Mouse (Mus musculus) liver, adult 2 months (tissue): Measurements from ENCODE around the gene Nol4l. TPM values are rescaled to one million over a fixed set of nuclear protein-coding genes. Genes with fewer than 3 reads are reported as not detected.
A peak's percentile ranks its signal among the peaks of the same experiment; 100 is the strongest.

Experiments
- DNase-seq: peaks from one replicate; pipeline ENCODE4 v3.0.0-alpha.2; 2011; ENCODE audit warnings: low read depth, low spot score; ENCODE audit errors: extremely low read depth
- H3K27ac ChIP-seq: fragments of 200-500 bp; replicated peaks from 2 replicates; pipeline ENCODE4 v1.5.1; 2012; ENCODE audit warnings: low read depth, mild to moderate bottlenecking, control low read depth, inconsistent platforms, low read length; ENCODE audit not compliant: insufficient read depth
- H3K27me3 ChIP-seq: fragments of 200-500 bp; 2 replicates; pipeline ENCODE4 v1.6.1; 2012; ENCODE audit warnings: mild to moderate bottlenecking, moderate library complexity, low read length, inconsistent platforms; ENCODE audit not compliant: control insufficient read depth, insufficient read depth
- H3K36me3 ChIP-seq: fragments of 200-500 bp; 2 replicates; pipeline ENCODE4 v1.6.1; 2012; ENCODE audit warnings: low read length, inconsistent platforms; ENCODE audit not compliant: control insufficient read depth, insufficient read depth
- H3K4me1 ChIP-seq: fragments of 200-500 bp; 2 replicates; pipeline ENCODE4 v1.6.1; 2011; ENCODE audit warnings: low read length; ENCODE audit not compliant: control insufficient read depth, insufficient read depth
- H3K4me3 ChIP-seq: fragments of 200-500 bp; 2 replicates; pipeline ENCODE4 v1.5.1; 2011; ENCODE audit warnings: low read depth, mild to moderate bottlenecking, control low read depth, low read length, moderate library complexity; ENCODE audit not compliant: insufficient read depth
- H3K79me2 ChIP-seq: fragments of 200-500 bp; 2 replicates; pipeline ENCODE4 v1.6.1; 2012; ENCODE audit warnings: inconsistent platforms, mild to moderate bottlenecking, low read length, moderate library complexity; ENCODE audit not compliant: control insufficient read depth, insufficient read depth
- H3K9ac ChIP-seq: fragments of 200-500 bp; 2 replicates; pipeline ENCODE4 v1.6.1; 2012; ENCODE audit warnings: low read depth, mild to moderate bottlenecking, control low read depth, inconsistent platforms, low read length
- CTCF ChIP-seq: fragments of 200-500 bp; IDR thresholded peaks from 2 replicates; pipeline ENCODE4 v1.5.1; 2011; ENCODE audit warnings: low read depth, low read length, control low read depth
- POLR2A ChIP-seq: fragments of 200-500 bp; IDR thresholded peaks from 2 replicates; pipeline ENCODE4 v1.6.1; 2011; ENCODE audit warnings: low read length, control low read depth; ENCODE audit not compliant: insufficient read depth; ENCODE audit errors: extremely low read depth
- WGBS: fragments of 180-500 bp; shearing (Covaris S2); methylation state at CpG from one replicate; pipeline ENCODE4 v1.1.7; 2018; 5-methylcytosine and 5-hydroxymethylcytosine counted together
- polyA plus RNA-seq: library from polyadenylated mRNA; depleted of rRNA; stranded (reverse); fragments of >200 nt; gene quantifications from 2 replicates; pipeline ENCODE4 v1.2.3, GENCODE M21; 2012
- total RNA-seq: library from RNA; depleted of rRNA; stranded (reverse); fragments of >200 nt; gene quantifications from 2 replicates; pipeline ENCODE4 v1.2.3, GENCODE M21; 2014

The Nol4l gene
- total and polyA plus RNA-seq, 2 experiments, result 0.18 to 0.80 TPM

DNA sequence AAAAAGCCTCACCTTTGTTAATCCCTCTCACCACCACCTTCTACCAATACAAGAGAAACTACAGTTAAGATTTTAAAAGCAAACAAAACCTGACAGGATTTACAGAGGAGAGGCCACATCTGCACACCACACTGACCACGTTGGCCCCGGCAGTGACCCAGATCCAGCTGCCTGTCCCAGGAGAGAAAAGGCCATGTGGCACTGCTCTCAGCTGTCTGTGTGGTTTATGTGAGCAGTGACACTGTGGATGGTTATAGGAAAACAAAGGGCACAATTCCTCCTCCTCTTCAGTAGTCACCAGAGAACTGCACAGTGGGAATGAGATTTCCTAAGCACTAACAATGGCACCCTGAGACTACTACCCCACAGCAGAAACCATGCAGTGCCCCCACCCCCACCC lies 60.5 kb downstream of the Nol4l start:
- H3K4me3 ChIP-seq, result no peak overlapping the region
- no peaks in the 10 kb centered on the region for H3K79me2 ChIP-seq
- DNase-seq, result no peak
- no peak overlapping the region for H3K9ac ChIP-seq
- TF ChIP-seq POLR2A, result no peak
- no peak for TF ChIP-seq CTCF
- H3K4me1 ChIP-seq, result no peaks in the 10 kb centered on the region
- H3K27ac ChIP-seq, result no peak overlapping the region
- H3K27me3 ChIP-seq, result no peaks in the 10 kb centered on the region
- H3K36me3 ChIP-seq, result no peaks in the 10 kb centered on the region
- WGBS, result 55% methylated on average over 2 of the region's 2 CpGs

DNA sequence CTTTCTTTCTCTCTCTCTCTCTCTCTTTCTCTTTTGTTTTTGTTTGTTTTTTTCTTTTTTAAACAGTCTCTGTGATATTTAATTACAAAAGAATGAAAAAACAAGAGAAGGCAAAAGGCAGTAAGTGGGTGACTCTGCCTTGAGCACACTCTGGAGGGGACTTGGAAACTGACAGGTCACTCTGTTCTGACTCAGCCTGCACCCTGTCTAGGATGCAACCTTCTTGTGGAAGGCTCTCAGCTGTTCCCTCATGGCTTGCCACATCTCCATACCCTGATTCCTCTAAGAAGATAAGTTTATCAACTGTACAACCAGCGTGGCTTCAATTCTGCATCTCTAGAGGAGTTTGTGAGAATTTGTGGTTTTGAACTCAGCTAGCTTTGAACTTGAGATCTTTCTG lies 62.4 kb downstream of the Nol4l start:
- no peaks in the 10 kb centered on the region for H3K36me3 ChIP-seq
- WGBS, result 91% methylated on average over 1 of the region's 1 CpGs
- no peak overlapping the region for H3K27ac ChIP-seq

DNA sequence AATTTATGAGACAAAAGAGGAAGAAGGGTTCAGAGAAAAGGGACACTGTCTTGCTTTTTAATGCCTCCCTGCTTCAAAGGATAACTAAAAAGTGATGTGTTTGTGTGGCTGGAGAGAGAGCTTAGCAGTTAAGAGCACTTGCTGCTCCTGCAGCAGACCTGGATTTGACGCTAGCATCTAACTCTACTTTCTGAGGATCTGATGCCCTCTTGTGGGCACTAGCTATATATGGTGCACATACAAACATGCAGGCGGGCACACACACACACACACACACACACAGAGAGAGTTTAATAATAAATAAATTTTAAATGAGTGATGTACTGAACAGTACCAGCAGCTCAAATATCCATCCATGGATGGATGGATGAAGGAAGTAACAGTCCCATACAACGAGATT lies 66.5 kb downstream of the Nol4l start:
- no peaks in the 10 kb centered on the region for H3K4me1 ChIP-seq
- WGBS, result 94% methylated on average over 3 of the region's 3 CpGs
- H3K4me3 ChIP-seq, result no peak overlapping the region
- DNase-seq, result no peak
- no peaks in the 10 kb centered on the region for H3K27me3 ChIP-seq
- H3K79me2 ChIP-seq, result no peaks in the 10 kb centered on the region
- H3K9ac ChIP-seq, result no peak overlapping the region
- no peak for TF ChIP-seq POLR2A
- TF ChIP-seq CTCF, result no peak
- no peaks in the 10 kb centered on the region for H3K36me3 ChIP-seq
- no peak overlapping the region for H3K27ac ChIP-seq

More for the DNA sequence above, 62.4 kb downstream of the Nol4l start:
- Histone ChIP-seq H3K9ac (no peak overlapping the region), H3K79me2 (no peaks in the 10 kb centered on the region), H3K4me3 (no peak overlapping the region), H3K4me1 (no peaks in the 10 kb centered on the region), H3K27me3 (no peaks in the 10 kb centered on the region)
- TF ChIP-seq POLR2A (no peak), CTCF (no peak)
- no peak for DNase-seq

DNA sequence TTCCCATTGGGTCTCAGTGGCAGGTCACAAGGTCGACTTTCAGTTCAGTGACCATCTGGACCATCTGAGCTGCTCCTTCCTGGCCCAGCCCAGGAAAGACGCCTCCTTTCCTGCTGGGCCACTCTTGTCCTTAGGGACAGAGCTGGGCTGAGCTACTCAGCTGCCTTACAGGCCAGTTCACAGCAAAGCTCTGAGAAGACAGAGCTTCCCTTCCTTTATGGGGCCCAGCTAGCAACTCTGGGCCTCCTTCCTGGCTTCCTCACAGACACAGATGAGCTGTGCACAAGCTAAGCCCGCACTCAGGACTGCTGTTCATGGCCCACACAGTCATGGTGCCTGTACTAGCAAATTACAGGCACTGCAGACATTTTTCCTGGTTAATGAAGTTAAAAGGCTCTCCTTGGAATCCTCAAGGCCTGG lies 71.7 kb downstream of the Nol4l start:
- Histone ChIP-seq H3K27ac (peak overlapping the region; percentile 28; the same call in 1 of the 2 replicates), H3K36me3 (no peaks in the 10 kb centered on the region), H3K4me1 (no peaks in the 10 kb centered on the region), H3K79me2 (no peaks in the 10 kb centered on the region), H3K4me3 (no peak overlapping the region), H3K27me3 (no peaks in the 10 kb centered on the region), H3K9ac (no peak overlapping the region)
- TF ChIP-seq CTCF (no peak), POLR2A (no peak)
- 76% methylated on average over 3 of the region's 3 CpGs for WGBS
- no peak for DNase-seq

DNA sequence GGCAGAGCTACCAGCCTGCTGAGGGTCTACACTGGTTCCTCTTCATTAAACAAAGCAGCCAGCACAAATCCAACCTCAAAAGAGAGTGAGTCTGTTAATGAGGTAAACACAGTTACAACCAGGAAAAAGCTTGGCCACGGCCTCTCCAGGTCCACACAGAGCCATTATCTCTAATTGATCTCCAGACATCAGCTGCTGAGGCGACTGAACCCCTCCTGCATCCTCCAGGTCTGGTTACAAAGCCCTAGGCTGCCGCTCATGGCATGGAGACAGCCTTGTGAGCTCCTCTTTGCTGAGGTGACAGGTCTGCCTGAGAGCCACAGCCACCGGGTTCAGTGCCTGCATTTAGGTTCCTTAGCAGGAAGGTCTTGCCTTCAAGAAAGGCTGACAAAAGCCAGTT lies 72.3 kb downstream of the Nol4l start:
- H3K27me3 ChIP-seq, result no peaks in the 10 kb centered on the region
- H3K79me2 ChIP-seq, result no peaks in the 10 kb centered on the region
- H3K4me3 ChIP-seq, result no peak overlapping the region
- no peaks in the 10 kb centered on the region for H3K4me1 ChIP-seq
- no peak for DNase-seq
- no peaks in the 10 kb centered on the region for H3K36me3 ChIP-seq
- TF ChIP-seq CTCF (no peak), POLR2A (no peak)
- H3K9ac ChIP-seq, result no peak overlapping the region
- WGBS, result 76% methylated on average over 4 of the region's 4 CpGs
- H3K27ac ChIP-seq, result no peak overlapping the region

DNA sequence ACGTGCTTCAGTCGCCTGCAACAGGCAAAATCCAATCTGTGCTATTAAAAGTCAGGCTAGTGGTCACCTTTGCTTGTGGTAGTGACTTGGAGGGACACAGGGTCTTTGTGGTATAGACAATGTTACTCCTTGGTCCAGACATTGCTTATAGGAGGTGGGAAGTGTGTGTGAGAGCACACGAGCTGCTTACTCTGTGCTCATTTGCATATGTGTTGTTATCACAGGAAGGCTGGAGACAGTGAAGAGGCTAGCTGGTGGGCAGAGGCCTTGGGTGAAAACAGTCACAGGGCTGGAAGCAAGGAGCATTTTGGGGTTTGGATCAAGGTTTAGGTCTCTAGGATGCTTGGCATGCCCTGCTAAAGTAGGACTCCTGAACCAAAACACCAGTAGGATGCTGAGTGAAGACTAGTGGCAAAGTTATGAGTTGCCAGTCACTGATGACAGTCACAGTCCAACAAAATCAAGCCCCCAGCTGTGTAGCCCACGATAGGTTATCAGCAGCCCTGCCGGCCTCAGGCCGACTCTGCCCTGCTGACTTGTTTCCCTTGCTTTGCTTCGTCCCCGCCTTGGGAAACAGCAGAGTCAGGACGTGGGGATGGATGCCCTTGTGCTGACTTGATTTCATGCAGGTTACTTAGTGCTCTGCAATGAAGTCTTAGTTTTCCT lies 74.8 kb downstream of the Nol4l start:
- 81% methylated on average over 9 of the region's 9 CpGs for WGBS
- Histone ChIP-seq H3K9ac (no peak overlapping the region), H3K27me3 (no peaks in the 10 kb centered on the region), H3K79me2 (no peaks in the 10 kb centered on the region), H3K27ac (no peak overlapping the region), H3K4me1 (no peaks in the 10 kb centered on the region), H3K36me3 (no peaks in the 10 kb centered on the region), H3K4me3 (no peak overlapping the region)
- no peak for TF ChIP-seq CTCF
- no peak for TF ChIP-seq POLR2A
- DNase-seq, result no peak
